Mouse (Mus musculus) testis, adult 2 months (tissue): ENCODE results near the gene St7.

Source experiments
- CTCF ChIP-seq: fragments of 200-500 bp; IDR thresholded peaks from 2 replicates; pipeline ENCODE4 v1.5.1; 2012; ENCODE audit warnings: low read depth, mild to moderate bottlenecking, inconsistent platforms, low read length, moderate library complexity; ENCODE audit not compliant: control insufficient read depth, insufficient read depth, insufficient replicate concordance
- POLR2A ChIP-seq: fragments of 200-500 bp; IDR thresholded peaks from 2 replicates; pipeline ENCODE4 v1.6.1; 2012; ENCODE audit warnings: low read depth, mild to moderate bottlenecking, inconsistent platforms, low read length, moderate library complexity; ENCODE audit not compliant: control insufficient read depth

- TF ChIP-seq CTCF (no peak), POLR2A (no peak)
These were observed 224.5 kb downstream of the St7 start for GRCm38 (mm10) chr6:17917233-17917632.
